Mouse (Mus musculus): ENCODE measurements around the gene Pacsin3. TPM values are rescaled to one million over a fixed set of nuclear protein-coding genes. Genes with fewer than 3 reads are reported as not detected.

The Pacsin3 gene
- polyA plus RNA-seq, 1 experiment = 2.2 TPM

DNA sequence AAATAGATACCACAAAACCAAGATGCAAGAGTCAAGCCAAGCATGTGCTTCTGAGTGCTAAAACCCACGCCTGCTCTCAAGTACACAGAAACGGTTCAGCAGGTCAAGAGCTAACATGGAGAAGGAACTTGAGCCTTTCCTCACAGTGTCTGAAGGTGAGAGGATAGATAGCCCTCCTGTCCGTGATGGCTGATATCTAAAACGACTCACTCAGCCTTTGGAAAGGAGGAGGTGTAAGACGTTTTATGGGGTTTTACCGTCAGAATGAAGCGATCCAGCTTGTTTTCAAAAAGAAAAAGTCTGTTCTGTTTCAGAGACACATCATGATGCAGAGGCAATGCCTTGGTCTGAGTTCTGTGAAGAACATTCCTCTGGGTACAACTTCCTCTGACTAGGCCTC is 58.4 kb downstream of the Pacsin3 start:
- Histone ChIP-seq H3K4me3 (ENCODE audit: extremely low read depth, insufficient read depth, insufficient read length) (no peak overlapping the region), H3K27me3 (ENCODE audit: control insufficient read depth, insufficient read depth, low read length) (no peaks in the 10 kb centered on the region), H3K27ac (ENCODE audit: insufficient read depth, low read length) (no peak overlapping the region), H3K4me1 (ENCODE audit: control insufficient read depth, insufficient read depth, insufficient read length) (no peaks in the 10 kb centered on the region), H3K36me3 (ENCODE audit: control insufficient read depth, insufficient read depth, low read length) (no peaks in the 10 kb centered on the region)
- 93% methylated on average over 7 of the region's 7 CpGs for WGBS
- no peak for TF ChIP-seq CTCF (IDR thresholded peaks at IDR 0.05; ENCODE audit: extremely low read depth, insufficient read depth, insufficient read length, insufficient replicate concordance)
- no peak for TF ChIP-seq POLR2A (IDR thresholded peaks at IDR 0.05; ENCODE audit: low read depth, low read length)
- no peak for DNase-seq (ENCODE audit: low read depth in 1 of 2, low spot score in 2 of 2)

Other genes with a start within 250 kb of the Pacsin3 start
- 1.3 and 1.6 TPM in 2 replicates for gene Rapsn, start 220.3 kb upstream of the Pacsin3 start, polyA plus RNA-seq (2012; rRNA removed)
- 37.0 and 43.3 TPM in 2 replicates for gene Psmc3, start 201.9 kb upstream of the Pacsin3 start, polyA plus RNA-seq (2012; rRNA removed)
- 31.3 and 35.6 TPM in 2 replicates for gene Slc39a13, start 185.5 kb upstream of the Pacsin3 start, polyA plus RNA-seq (2012; rRNA removed)
- 199 and 220 TPM in 2 replicates for gene Spi1, start 173.6 kb upstream of the Pacsin3 start, polyA plus RNA-seq (2012; rRNA removed)
- gene Mybpc3, start 137.8 kb upstream of the Pacsin3 start, polyA plus RNA-seq (2012; rRNA removed) = 0.31 and 0.50 TPM in 2 replicates
- 34.4 and 37.3 TPM in 2 replicates for gene Madd, start 72.1 kb upstream of the Pacsin3 start, polyA plus RNA-seq (2012; rRNA removed)
- gene Nr1h3, start 53.1 kb upstream of the Pacsin3 start, polyA plus RNA-seq (2012; rRNA removed) = 74.4 and 90.0 TPM in 2 replicates
- gene Acp2, start 53.1 kb upstream of the Pacsin3 start, polyA plus RNA-seq (2012; rRNA removed) = 21.4 and 24.6 TPM in 2 replicates
- gene Ddb2, start 19.0 kb upstream of the Pacsin3 start, polyA plus RNA-seq (2012; rRNA removed) = 16.2 and 18.3 TPM in 2 replicates
- 32.0 and 32.7 TPM in 2 replicates for gene Arfgap2, start 9.0 kb downstream of the Pacsin3 start, polyA plus RNA-seq (2012; rRNA removed)
- gene 1110051M20Rik, start 188.8 kb downstream of the Pacsin3 start, polyA plus RNA-seq (2012; rRNA removed) = 4.8 and 5.6 TPM in 2 replicates
- 1.9 and 2.2 TPM in 2 replicates for gene Lrp4, start 201.6 kb downstream of the Pacsin3 start, polyA plus RNA-seq (2012; rRNA removed)

Data from spleen, adult 2 months (tissue).